Mouse (Mus musculus) bone marrow macrophage, adult 2 months (primary cell): Measurements from ENCODE around the gene Add1. TPM values are rescaled to one million over a fixed set of nuclear protein-coding genes. Genes with fewer than 3 reads are reported as not detected.
"Not testable (repeated sequence)": the region's sequence is repeated elsewhere in the genome, so short reads cannot be mapped to it uniquely, and the experiment has no call there.

Source experiments
- H3K27ac ChIP-seq: 2 replicates; pipeline ENCODE4 v1.5.1; 2012; ENCODE audit warnings: low read depth, low read length; ENCODE audit not compliant: insufficient read depth
- H3K4me1 ChIP-seq: 2 replicates; pipeline ENCODE4 v1.6.1; 2012; ENCODE audit warnings: low read length; ENCODE audit not compliant: control insufficient read depth, insufficient read depth
- H3K4me3 ChIP-seq: 2 replicates; pipeline ENCODE4 v1.5.1; 2012; ENCODE audit warnings: mild to moderate bottlenecking, low read length, moderate library complexity; ENCODE audit not compliant: insufficient read depth
- CTCF ChIP-seq: IDR thresholded peaks from 2 replicates; pipeline ENCODE4 v1.5.1; 2012; ENCODE audit warnings: low read depth, mild to moderate bottlenecking, low read length, moderate library complexity
- POLR2A ChIP-seq: IDR thresholded peaks from 2 replicates; pipeline ENCODE4 v1.6.1; 2012; ENCODE audit warnings: mild to moderate bottlenecking, low read depth, low read length, borderline replicate concordance
- polyA plus RNA-seq: library from polyadenylated mRNA; stranded (reverse); fragments of >200 nt; gene quantifications from 2 replicates; pipeline ENCODE4 v1.2.4, GENCODE M21; 2012; ENCODE audit not compliant: missing spikeins, insufficient read depth, insufficient read length

Gene Add1
- polyA plus RNA-seq, 1 experiment = 120 TPM

- Histone ChIP-seq H3K4me3 (no peak overlapping the region), H3K27ac (no peak overlapping the region), H3K4me1 (peaks cover 64% of the 10 kb centered on the region)
- TF ChIP-seq POLR2A (no peak), CTCF (no peak)
Measured at GRCm38 (mm10) chr5:34549135-34549482, 24.4 kb upstream of the Add1 start.

- TF ChIP-seq POLR2A (no peak), CTCF (no peak)
- H3K27ac ChIP-seq = no peak overlapping the region
- peaks cover 64% of the 10 kb centered on the region for H3K4me1 ChIP-seq
- no peak overlapping the region for H3K4me3 ChIP-seq
Measured at GRCm38 (mm10) chr5:34549483-34550221, 23.8 kb upstream of the Add1 start.

GRCm38 (mm10) chr5:34550251-34550650 is 23.2 kb upstream of the Add1 start:
- TF ChIP-seq POLR2A (no peak), CTCF (no peak)
- Histone ChIP-seq H3K4me3 (no peak overlapping the region), H3K4me1 (peaks cover 59% of the 10 kb centered on the region), H3K27ac (no peak overlapping the region)

GRCm38 (mm10) chr5:34551821-34552220 is 21.6 kb upstream of the Add1 start:
- TF ChIP-seq CTCF (no peak), POLR2A (no peak)
- Histone ChIP-seq H3K4me3 (no peak overlapping the region), H3K27ac (peak overlapping the region; percentile 27; the same call in 1 of the 2 replicates), H3K4me1 (peaks cover 45% of the 10 kb centered on the region)

GRCm38 (mm10) chr5:34563854-34564253 is 9.6 kb upstream of the Add1 start:
- TF ChIP-seq CTCF (no peak), POLR2A (no peak)
- Histone ChIP-seq H3K27ac (no peak overlapping the region), H3K4me3 (no peak overlapping the region), H3K4me1 (no peaks in the 10 kb centered on the region)

GRCm38 (mm10) chr5:34564291-34564690 is 9.2 kb upstream of the Add1 start:
- H3K4me1 ChIP-seq = no peaks in the 10 kb centered on the region
- no peak for TF ChIP-seq POLR2A
- TF ChIP-seq CTCF = no peak
- H3K4me3 ChIP-seq = no peak overlapping the region
- H3K27ac ChIP-seq = no peak overlapping the region

- no peaks in the 10 kb centered on the region for H3K4me1 ChIP-seq
- no peak overlapping the region for H3K27ac ChIP-seq
- no peak for TF ChIP-seq POLR2A
- TF ChIP-seq CTCF = no peak
- H3K4me3 ChIP-seq = no peak overlapping the region
Measured at GRCm38 (mm10) chr5:34565545-34566283, 7.8 kb upstream of the Add1 start.

GRCm38 (mm10) chr5:34571551-34571950 is 1.9 kb upstream of the Add1 start:
- TF ChIP-seq CTCF (no peak), POLR2A (no peak)
- Histone ChIP-seq H3K4me3 (no peak overlapping the region), H3K27ac (no peak overlapping the region), H3K4me1 (peaks cover 8% of the 10 kb centered on the region)

GRCm38 (mm10) chr5:34572568-34572967 is 896 bp upstream of the Add1 start:
- H3K4me1 ChIP-seq = not testable (repeated sequence)
- Histone ChIP-seq H3K27ac (peak overlapping the region; percentile 73; the same call in 1 of the 2 replicates), H3K4me3 (peak overlapping the region; percentile 93)

- Histone ChIP-seq H3K4me1 (peaks cover 11% of the 10 kb centered on the region), H3K4me3 (peak overlapping the region; percentile 92), H3K27ac (no peak overlapping the region)
- no peak for TF ChIP-seq CTCF
- TF ChIP-seq POLR2A = no peak
Measured at GRCm38 (mm10) chr5:34574721-34575120, 1.3 kb downstream of the Add1 start.
